In genomic region chr4:101429073-101429472, GRCm38 (mm10) we compare ENCODE assay signal across 19 mouse cellular contexts. TPM values are rescaled to one million over a fixed set of nuclear protein-coding genes. Genes with fewer than 3 reads are reported as not detected.
DNase-seq lines count a peak whose midpoint lies in the region; ATAC-seq and TF ChIP-seq lines count a peak whose summit lies in the region.
"Had no signal": no experiment of that assay in that cellular context is flagged by ENCODE, and none has a peak within 500 bp of the region (broad histone marks: within the 10 kb centered on the region; RNA-seq: fewer than 3 reads in every experiment).

No protein-coding gene starts in this region.

- 0 out of 2 replicates have a peak overlapping the region, but pooled peaks have one; percentile 18 for H3K9ac ChIP-seq in liver, adult 2 months (ENCODE audit: low read depth, low read length)
- H3K9ac ChIP-seq in liver, embryonic 11.5 days (ENCODE audit: low read depth, low read length), result no peak overlapping the region
- H3K9ac ChIP-seq: forebrain, embryonic 13.5 days; forebrain, postnatal 0 days; heart, embryonic 13.5 days; hindbrain, embryonic 15.5 days had no signal

- no peak for TF ChIP-seq POLR2A in cerebellum, adult 2 months (IDR thresholded peaks at IDR 0.05; ENCODE audit: borderline replicate concordance, insufficient read depth, low read length)
- no peak for TF ChIP-seq POLR2A in liver, adult 2 months (IDR thresholded peaks at IDR 0.05; ENCODE audit: extremely low read depth, insufficient read depth, low read length)

- no peak overlapping the region for H3K4me2 ChIP-seq in liver, embryonic 11.5 days
- H3K4me2 ChIP-seq: forebrain, embryonic 13.5 days; heart, embryonic 13.5 days; hindbrain, embryonic 15.5 days had no signal

- WGBS in cerebellum, adult 2 months, result 72% methylated on average over 2 of the region's 2 CpGs
- WGBS in liver, adult 2 months, result 31% methylated on average over 2 of the region's 2 CpGs
- WGBS in liver, embryonic 11.5 days, result 76% methylated on average over 2 of the region's 2 CpGs

- peaks cover 43% of the 10 kb centered on the region for H3K4me1 ChIP-seq in cerebellum, adult 2 months (ENCODE audit: control insufficient read depth, insufficient read depth, low read length)
- H3K4me1 ChIP-seq in liver, adult 2 months (ENCODE audit: control insufficient read depth, insufficient read depth, low read length), result peaks cover 18% of the 10 kb centered on the region
- H3K4me1 ChIP-seq in liver, embryonic 11.5 days (replicated peaks; ENCODE audit: control insufficient read depth, insufficient read depth, low read length), result peaks cover 8% of the 10 kb centered on the region; the same call in 1 of the 2 replicates
- H3K4me1 ChIP-seq: embryonic facial prominence, embryonic 10.5 days; hindbrain, embryonic 15.5 days had no signal

- intact Hi-C loops in left cerebral cortex, postnatal 25 days (cut with DNase I), result no loop called here

- no peak for DNase-seq in cerebellum, adult 2 months
- no peak for DNase-seq in cerebellum, adult 9-11 months
- DNase-seq in liver, adult 2 months (ENCODE audit: extremely low read depth, low read depth, low spot score), result peak; percentile 91
- no peak for DNase-seq in liver, embryonic 11.5 days (ENCODE audit: low spot score)
- no peak for DNase-seq in retina, embryonic 14.5 days (ENCODE audit: low spot score)
- DNase-seq in left cerebral cortex, postnatal 25 days (ENCODE audit: low spot score in 2 of 2), result no peak
- DNase-seq: adrenal gland, postnatal 10 days; cerebellum, adult 11 months; cerebellum, adult 9-10 months; cerebellum, postnatal 36 days; forebrain, postnatal 0 days; gastrocnemius, postnatal 25 days; heart, adult 11 months; heart, postnatal 36 days had no signal

- ATAC-seq in liver, embryonic 11.5 days (replicated peaks; ENCODE audit: low FRiP score), result no peak
- ATAC-seq in granulocyte monocyte progenitor cell, adult 5-6 weeks (replicated peaks; ENCODE audit: poor library complexity, severe bottlenecking), result peak; percentile 69
- ATAC-seq: forebrain, embryonic 13.5 days; forebrain, postnatal 0 days had no signal

- H3K79me2 ChIP-seq in liver, adult 2 months (ENCODE audit: control insufficient read depth, insufficient read depth, low read length), result peaks cover 19% of the 10 kb centered on the region; the same call in 1 of the 2 replicates

- H3K4me3 ChIP-seq in cerebellum, adult 2 months (replicated peaks; ENCODE audit: insufficient read depth, low read depth, low read length), result no peak overlapping the region
- H3K4me3 ChIP-seq in liver, adult 2 months (ENCODE audit: insufficient read depth, low read depth, low read length), result no peak overlapping the region
- no peak overlapping the region for H3K4me3 ChIP-seq in liver, embryonic 11.5 days (ENCODE audit: low read depth, low read length)
- H3K4me3 ChIP-seq: embryonic facial prominence, embryonic 10.5 days; forebrain, embryonic 13.5 days; heart, embryonic 13.5 days; hindbrain, embryonic 15.5 days had no signal

- H3K36me3 ChIP-seq in liver, adult 2 months (ENCODE audit: control insufficient read depth, insufficient read depth, low read length), result peaks cover 3% of the 10 kb centered on the region; the same call in 1 of the 2 replicates
- peaks cover 4% of the 10 kb centered on the region; the same call in 1 of the 2 replicates for H3K36me3 ChIP-seq in liver, embryonic 11.5 days (ENCODE audit: control insufficient read depth, insufficient read depth, low read length)
- H3K36me3 ChIP-seq: hindbrain, embryonic 15.5 days had no signal

- no peaks in the 10 kb centered on the region for H3K9me3 ChIP-seq in liver, embryonic 11.5 days (ENCODE audit: control insufficient read depth, low read length)
- H3K9me3 ChIP-seq: embryonic facial prominence, embryonic 10.5 days; forebrain, embryonic 13.5 days; heart, embryonic 13.5 days; hindbrain, embryonic 15.5 days had no signal

- no peak for TF ChIP-seq CTCF in cerebellum, adult 2 months (IDR thresholded peaks at IDR 0.05; ENCODE audit: borderline replicate concordance, insufficient read depth, low read depth, low read length)
- TF ChIP-seq CTCF in liver, adult 2 months (IDR thresholded peaks at IDR 0.05; ENCODE audit: low read depth, low read length), result no peak

- no peaks in the 10 kb centered on the region for H3K27me3 ChIP-seq in cerebellum, adult 2 months (ENCODE audit: control insufficient read depth, insufficient read depth, low read length)
- H3K27me3 ChIP-seq in liver, adult 2 months (ENCODE audit: control insufficient read depth, insufficient read depth, low read length), result no peaks in the 10 kb centered on the region
- no peaks in the 10 kb centered on the region for H3K27me3 ChIP-seq in liver, embryonic 11.5 days (replicated peaks; ENCODE audit: control insufficient read depth, insufficient read depth, low read length)
- H3K27me3 ChIP-seq: forebrain, embryonic 13.5 days; heart, embryonic 13.5 days; hindbrain, embryonic 15.5 days had no signal

- 0 out of 2 replicates have a peak overlapping the region, but pooled peaks have one; percentile 45 for H3K27ac ChIP-seq in cerebellum, adult 2 months (ENCODE audit: insufficient read depth, low read length)
- H3K27ac ChIP-seq in liver, adult 2 months (replicated peaks; ENCODE audit: insufficient read depth, low read depth, low read length), result peak overlapping the region; percentile 92
- H3K27ac ChIP-seq in liver, embryonic 11.5 days (ENCODE audit: low read depth, low read length), result no peak overlapping the region
- H3K27ac ChIP-seq: embryonic facial prominence, embryonic 10.5 days; forebrain, embryonic 13.5 days; heart, embryonic 13.5 days; hindbrain, embryonic 15.5 days had no signal

RNA-seq across cellular contexts. Expression of gene Ak4, which starts 10.0 kb away (rescaled TPM):
- polyA plus RNA-seq in cerebellum, adult 2 months (2012; rRNA removed), result 56.6 and 76.5 TPM in 2 replicates
- 55.7 and 58.7 TPM in 2 replicates for total RNA-seq in liver, adult 2 months (2014; rRNA removed)
- 14.7 and 16.0 TPM in 2 replicates for polyA plus RNA-seq in liver, adult 2 months (2012; rRNA removed)
- 14.8 and 17.0 TPM in 2 replicates for polyA plus RNA-seq in liver, embryonic 11.5 days (2014; fragmentation: Nextera tagmentation; extraction: Ambion mirVana)
- 10.6 and 12.3 TPM in 2 replicates for total RNA-seq in granulocyte monocyte progenitor cell, adult 5-6 weeks (2014; fragmentation: Nextera tagmentation)
- total RNA-seq in granulocyte monocyte progenitor cell, adult 5-6 weeks (2017), result 27.4 and 37.0 TPM in 2 replicates
- 10 to 100 TPM; 31.4 to 50.2 TPM for total RNA-seq in left cerebral cortex, postnatal 25 days (2021)
